Mouse (Mus musculus): ENCODE results near the gene Gabbr2. TPM values are rescaled to one million over a fixed set of nuclear protein-coding genes. Genes with fewer than 3 reads are reported as not detected.

The Gabbr2 gene
- polyA plus RNA-seq, 1 experiment = 102 TPM

- WGBS = 64% methylated on average over 14 of the region's 14 CpGs
- H3K27ac ChIP-seq (ENCODE audit: insufficient read depth, low read length) = no peak overlapping the region
- no peak overlapping the region for H3K4me3 ChIP-seq (replicated peaks; ENCODE audit: insufficient read depth, low read depth, low read length)
- DNase-seq = no peak
- no peaks in the 10 kb centered on the region for H3K27me3 ChIP-seq (ENCODE audit: control insufficient read depth, insufficient read depth, low read length)
- peaks cover 30% of the 10 kb centered on the region for H3K4me1 ChIP-seq (ENCODE audit: control insufficient read depth, insufficient read depth, low read length)
- TF ChIP-seq CTCF (IDR thresholded peaks at IDR 0.05; ENCODE audit: borderline replicate concordance, insufficient read depth, low read depth, low read length) (no peak), POLR2A (IDR thresholded peaks at IDR 0.05; ENCODE audit: borderline replicate concordance, insufficient read depth, low read length) (no peak)
Measured at GRCm38 (mm10) chr4:46915476-46915875, 76.2 kb downstream of the Gabbr2 start.

- TF ChIP-seq POLR2A (IDR thresholded peaks at IDR 0.05; ENCODE audit: borderline replicate concordance, insufficient read depth, low read length) (no peak), CTCF (IDR thresholded peaks at IDR 0.05; ENCODE audit: borderline replicate concordance, insufficient read depth, low read depth, low read length) (no peak)
- Histone ChIP-seq H3K27ac (ENCODE audit: insufficient read depth, low read length) (no peak overlapping the region), H3K27me3 (ENCODE audit: control insufficient read depth, insufficient read depth, low read length) (no peaks in the 10 kb centered on the region), H3K4me3 (replicated peaks; ENCODE audit: insufficient read depth, low read depth, low read length) (no peak overlapping the region), H3K4me1 (ENCODE audit: control insufficient read depth, insufficient read depth, low read length) (peaks cover 22% of the 10 kb centered on the region)
- DNase-seq = no peak
- 92% methylated on average over 6 of the region's 6 CpGs for WGBS
Measured at GRCm38 (mm10) chr4:46914606-46915005, 77.1 kb downstream of the Gabbr2 start.

- Histone ChIP-seq H3K4me1 (ENCODE audit: control insufficient read depth, insufficient read depth, low read length) (peaks cover 6% of the 10 kb centered on the region; the same call in 1 of the 2 replicates), H3K27me3 (ENCODE audit: control insufficient read depth, insufficient read depth, low read length) (no peaks in the 10 kb centered on the region), H3K4me3 (replicated peaks; ENCODE audit: insufficient read depth, low read depth, low read length) (no peak overlapping the region), H3K27ac (ENCODE audit: insufficient read depth, low read length) (no peak overlapping the region)
- WGBS = 86% methylated on average over 3 of the region's 3 CpGs
- no peak for DNase-seq
- TF ChIP-seq POLR2A (IDR thresholded peaks at IDR 0.05; ENCODE audit: borderline replicate concordance, insufficient read depth, low read length) = no peak
Measured at GRCm38 (mm10) chr4:46906036-46906691, 85.5 kb downstream of the Gabbr2 start.

- DNase-seq = no peak
- Histone ChIP-seq H3K4me1 (ENCODE audit: control insufficient read depth, insufficient read depth, low read length) (peaks cover 11% of the 10 kb centered on the region), H3K27ac (ENCODE audit: insufficient read depth, low read length) (no peak overlapping the region), H3K4me3 (replicated peaks; ENCODE audit: insufficient read depth, low read depth, low read length) (no peak overlapping the region), H3K27me3 (ENCODE audit: control insufficient read depth, insufficient read depth, low read length) (no peaks in the 10 kb centered on the region)
- TF ChIP-seq POLR2A (IDR thresholded peaks at IDR 0.05; ENCODE audit: borderline replicate concordance, insufficient read depth, low read length) (no peak), CTCF (IDR thresholded peaks at IDR 0.05; ENCODE audit: borderline replicate concordance, insufficient read depth, low read depth, low read length) (no peak)
- 57% methylated on average over 3 of the region's 3 CpGs for WGBS
Measured at GRCm38 (mm10) chr4:46905152-46905551, 86.5 kb downstream of the Gabbr2 start.

GRCm38 (mm10) chr4:46904129-46904528 lies 87.5 kb downstream of the Gabbr2 start:
- WGBS = 89% methylated on average over 12 of the region's 12 CpGs
- 0 out of 2 replicates have a peak overlapping the region, but pooled peaks have one; percentile 15 for H3K27ac ChIP-seq (ENCODE audit: insufficient read depth, low read length)

GRCm38 (mm10) chr4:46898546-46898945 lies 93.1 kb downstream of the Gabbr2 start:
- TF ChIP-seq CTCF (IDR thresholded peaks at IDR 0.05; ENCODE audit: borderline replicate concordance, insufficient read depth, low read depth, low read length) (no peak), POLR2A (IDR thresholded peaks at IDR 0.05; ENCODE audit: borderline replicate concordance, insufficient read depth, low read length) (no peak)
- no peak overlapping the region for H3K27ac ChIP-seq (ENCODE audit: insufficient read depth, low read length)
- no peak for DNase-seq
- H3K27me3 ChIP-seq (ENCODE audit: control insufficient read depth, insufficient read depth, low read length) = no peaks in the 10 kb centered on the region
- WGBS = 59% methylated on average over 4 of the region's 4 CpGs
- H3K4me1 ChIP-seq (ENCODE audit: control insufficient read depth, insufficient read depth, low read length) = peaks cover 55% of the 10 kb centered on the region
- no peak overlapping the region for H3K4me3 ChIP-seq (replicated peaks; ENCODE audit: insufficient read depth, low read depth, low read length)

More at GRCm38 (mm10) chr4:46904129-46904528, 87.5 kb downstream of the Gabbr2 start:
- no peaks in the 10 kb centered on the region for H3K27me3 ChIP-seq (ENCODE audit: control insufficient read depth, insufficient read depth, low read length)
- H3K4me1 ChIP-seq (ENCODE audit: control insufficient read depth, insufficient read depth, low read length) = peaks cover 20% of the 10 kb centered on the region
- DNase-seq = no peak
- TF ChIP-seq CTCF (IDR thresholded peaks at IDR 0.05; ENCODE audit: borderline replicate concordance, insufficient read depth, low read depth, low read length) (no peak), POLR2A (IDR thresholded peaks at IDR 0.05; ENCODE audit: borderline replicate concordance, insufficient read depth, low read length) (no peak)
- H3K4me3 ChIP-seq (replicated peaks; ENCODE audit: insufficient read depth, low read depth, low read length) = no peak overlapping the region

- Histone ChIP-seq H3K27me3 (ENCODE audit: control insufficient read depth, insufficient read depth, low read length) (no peaks in the 10 kb centered on the region), H3K27ac (ENCODE audit: insufficient read depth, low read length) (no peak overlapping the region), H3K4me3 (replicated peaks; ENCODE audit: insufficient read depth, low read depth, low read length) (no peak overlapping the region), H3K4me1 (ENCODE audit: control insufficient read depth, insufficient read depth, low read length) (peaks cover 55% of the 10 kb centered on the region)
- DNase-seq = peak in 1 of 2 experiments; percentile 32
- 65% methylated on average over 17 of the region's 18 CpGs for WGBS
- no peak for TF ChIP-seq POLR2A (IDR thresholded peaks at IDR 0.05; ENCODE audit: borderline replicate concordance, insufficient read depth, low read length)
- TF ChIP-seq CTCF (IDR thresholded peaks at IDR 0.05; ENCODE audit: borderline replicate concordance, insufficient read depth, low read depth, low read length) = no peak
Measured at GRCm38 (mm10) chr4:46897634-46898399, 93.9 kb downstream of the Gabbr2 start.

- H3K27ac ChIP-seq (ENCODE audit: insufficient read depth, low read length) = no peak overlapping the region
- H3K27me3 ChIP-seq (ENCODE audit: control insufficient read depth, insufficient read depth, low read length) = no peaks in the 10 kb centered on the region
- 3% methylated on average over 9 of the region's 9 CpGs for WGBS
- DNase-seq = peak; percentile 56 to 68
- TF ChIP-seq POLR2A (IDR thresholded peaks at IDR 0.05; ENCODE audit: borderline replicate concordance, insufficient read depth, low read length) (no peak), CTCF (IDR thresholded peaks at IDR 0.05; ENCODE audit: borderline replicate concordance, insufficient read depth, low read depth, low read length) (no peak)
- H3K4me3 ChIP-seq (replicated peaks; ENCODE audit: insufficient read depth, low read depth, low read length) = no peak overlapping the region
- H3K4me1 ChIP-seq (ENCODE audit: control insufficient read depth, insufficient read depth, low read length) = peaks cover 44% of the 10 kb centered on the region
Measured at GRCm38 (mm10) chr4:46894144-46894543, 97.5 kb downstream of the Gabbr2 start.

All from cerebellum, adult 2 months (tissue).